Mouse (Mus musculus): ENCODE measurements around the gene Cdk5rap1. TPM values are rescaled to one million over a fixed set of nuclear protein-coding genes. Genes with fewer than 3 reads are reported as not detected.
"Not testable (repeated sequence)": the region's sequence is repeated elsewhere in the genome, so short reads cannot be mapped to it uniquely, and the experiment has no call there.

The Cdk5rap1 gene
- total RNA-seq, 2 experiments from 2014 or later: 14.5 to 15.3 TPM

DNA sequence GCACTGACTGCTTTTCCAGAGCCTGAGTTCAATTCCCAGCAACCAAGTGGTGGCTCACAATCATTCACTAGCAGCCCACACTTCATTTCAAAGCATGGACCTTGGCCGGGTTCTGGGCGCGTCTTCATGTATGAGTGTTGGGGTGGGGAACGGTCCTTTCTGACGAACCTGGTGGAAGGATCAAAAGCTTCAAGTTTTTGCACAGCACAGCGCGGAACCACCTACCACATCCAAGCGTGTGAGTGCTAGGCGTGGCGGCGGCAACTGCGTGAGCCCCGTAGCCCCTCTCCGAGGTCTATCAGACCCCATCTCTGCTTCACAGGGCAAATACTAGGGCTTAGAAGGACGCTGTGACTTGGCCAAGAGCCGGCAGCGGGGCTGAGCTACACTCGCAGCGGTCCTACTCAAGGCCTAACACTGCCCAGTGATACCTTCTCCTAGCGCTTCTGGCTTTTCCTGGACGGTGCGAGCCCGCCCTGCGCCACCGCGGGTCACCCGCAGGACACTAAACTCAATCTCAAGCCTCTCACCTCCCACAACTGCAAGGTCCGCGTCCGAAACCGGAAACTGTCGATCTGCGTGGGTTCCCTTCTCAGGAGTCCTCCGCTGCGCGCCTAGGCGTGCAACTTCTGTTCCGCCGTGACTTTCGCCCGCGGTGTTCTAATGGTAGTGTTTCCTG lies 520 bp downstream of the Cdk5rap1 start:
- Histone ChIP-seq H3K27ac (peak overlapping the region; percentile 94), H3K4me3 (peak overlapping the region; percentile 76)
- TF ChIP-seq CTCF (IDR thresholded peaks at IDR 0.05): peak; percentile 16; the same call in 1 of the 2 replicates
- intact Hi-C loops (cut with DNase I): no loop called here
- DNase-seq: peak; percentile 92

DNA sequence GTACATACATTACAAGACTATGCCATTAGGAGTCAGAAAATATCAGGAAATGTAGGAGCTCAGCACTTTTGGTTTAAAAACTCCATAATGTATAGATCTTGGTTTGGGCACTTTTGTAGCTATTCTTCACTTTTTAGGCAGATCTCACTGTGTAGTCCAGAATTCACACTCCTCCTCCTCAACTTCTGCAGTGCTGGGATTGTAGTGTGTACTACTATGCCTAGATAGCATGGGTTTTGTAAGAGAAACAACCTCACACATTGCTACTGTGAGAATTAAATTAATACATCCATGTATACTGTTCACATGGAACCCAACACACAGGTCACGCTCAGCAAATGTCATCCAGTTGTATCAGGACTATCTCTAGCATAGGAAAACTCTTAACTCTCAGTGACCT lies 5.3 kb downstream of the Cdk5rap1 start:
- intact Hi-C loops (cut with DNase I): no loop called here
- no peak for DNase-seq
- no peak for TF ChIP-seq CTCF (IDR thresholded peaks at IDR 0.05)
- H3K4me3 ChIP-seq: no peak overlapping the region
- H3K27ac ChIP-seq: no peak overlapping the region

DNA sequence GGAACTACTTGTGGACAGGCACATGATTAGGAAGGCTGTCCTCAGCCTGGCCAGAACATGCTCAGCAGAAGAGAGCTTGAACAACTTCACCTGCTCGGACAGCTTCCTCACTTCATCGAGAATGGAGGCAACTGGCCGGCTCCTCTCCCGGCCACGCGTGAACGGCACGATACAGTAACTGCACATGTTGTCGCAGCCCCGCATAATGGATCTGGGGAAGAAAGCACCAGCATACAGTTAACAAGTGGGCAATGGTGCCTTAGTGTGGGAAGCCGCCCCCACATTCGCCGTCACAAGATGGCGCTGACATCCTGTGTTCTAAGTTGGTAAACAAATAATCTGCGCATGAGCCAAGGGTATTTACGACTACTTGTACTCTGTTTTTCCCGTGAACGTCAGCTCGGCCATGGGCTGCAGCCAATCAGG lies 18.8 kb downstream of the Cdk5rap1 start:
- peak overlapping the region; percentile 66; the same call in 1 of the 2 replicates for H3K27ac ChIP-seq
- H3K4me3 ChIP-seq: peak overlapping the region; percentile 53

DNA sequence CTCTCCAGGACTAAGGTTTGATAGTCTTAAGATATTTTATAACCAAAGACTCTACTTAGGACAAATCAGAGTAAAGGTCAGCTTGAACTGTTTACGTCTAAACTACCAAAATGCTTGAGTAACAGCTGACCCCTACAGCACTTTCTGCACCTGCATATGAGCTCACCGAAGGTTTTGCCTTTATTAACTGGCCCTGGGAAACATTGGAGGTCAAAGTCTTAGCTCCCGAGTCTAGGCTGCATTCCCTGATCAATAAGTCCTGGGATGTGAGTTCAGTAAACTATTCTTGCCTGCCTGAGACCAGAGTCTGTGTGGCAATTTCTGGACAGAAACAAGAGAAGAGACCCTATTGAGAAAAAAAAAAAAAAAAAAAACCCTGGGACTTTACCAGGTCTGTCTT lies 24.7 kb downstream of the Cdk5rap1 start:
- DNase-seq: no peak
- H3K4me3 ChIP-seq: no peak overlapping the region
- intact Hi-C loops (cut with DNase I): no loop called here
- no peak for TF ChIP-seq CTCF (IDR thresholded peaks at IDR 0.05)
- H3K27ac ChIP-seq: no peak overlapping the region

More for the DNA sequence above, 18.8 kb downstream of the Cdk5rap1 start:
- DNase-seq; intact Hi-C loops (cut with DNase I): not testable (repeated sequence)

DNA sequence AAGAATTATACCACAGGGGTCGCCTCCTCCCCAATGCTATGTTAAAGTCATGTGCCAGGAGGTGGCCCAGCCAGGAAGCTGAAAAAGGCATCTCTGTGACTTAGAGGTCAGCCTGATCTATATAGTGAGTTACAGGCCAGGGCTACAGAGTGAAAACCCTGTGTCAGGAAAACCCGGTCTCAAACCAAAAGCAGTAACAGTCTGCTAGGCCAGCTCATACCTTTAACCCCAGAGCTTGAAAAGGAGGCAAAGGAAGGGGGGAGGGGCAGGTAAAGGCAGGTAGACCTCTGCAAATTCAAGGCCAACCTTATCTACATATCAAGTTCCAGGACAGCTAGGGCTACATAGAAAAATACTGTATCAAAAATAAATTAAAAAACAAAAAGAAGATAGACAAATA lies 33.5 kb downstream of the Cdk5rap1 start:
- intact Hi-C loops (cut with DNase I): no loop called here
- no peak for TF ChIP-seq CTCF (IDR thresholded peaks at IDR 0.05)
- H3K4me3 ChIP-seq: no peak overlapping the region
- no peak for DNase-seq
- H3K27ac ChIP-seq: no peak overlapping the region

DNA sequence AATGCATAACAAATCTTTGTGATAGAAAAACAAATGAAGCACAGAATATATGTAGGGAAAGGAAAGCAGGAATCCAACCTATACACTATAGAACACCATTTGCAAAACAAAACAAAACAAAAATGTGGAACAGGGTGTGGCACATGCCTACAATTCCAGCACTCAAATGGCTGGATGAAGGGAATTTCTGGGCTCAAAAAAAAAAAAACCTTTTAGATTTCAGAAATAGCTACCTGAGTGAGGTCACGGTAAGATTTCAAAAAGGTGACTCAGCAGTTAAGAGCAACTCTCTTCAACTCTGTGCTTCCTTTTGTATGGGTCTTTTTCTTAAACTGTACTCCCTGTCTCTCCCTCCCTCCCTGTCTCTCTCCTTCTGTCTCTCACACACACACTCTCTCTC lies 34.6 kb downstream of the Cdk5rap1 start:
- intact Hi-C loops (cut with DNase I): no loop called here
- TF ChIP-seq CTCF (IDR thresholded peaks at IDR 0.05): no peak
- no peak for DNase-seq

DNA sequence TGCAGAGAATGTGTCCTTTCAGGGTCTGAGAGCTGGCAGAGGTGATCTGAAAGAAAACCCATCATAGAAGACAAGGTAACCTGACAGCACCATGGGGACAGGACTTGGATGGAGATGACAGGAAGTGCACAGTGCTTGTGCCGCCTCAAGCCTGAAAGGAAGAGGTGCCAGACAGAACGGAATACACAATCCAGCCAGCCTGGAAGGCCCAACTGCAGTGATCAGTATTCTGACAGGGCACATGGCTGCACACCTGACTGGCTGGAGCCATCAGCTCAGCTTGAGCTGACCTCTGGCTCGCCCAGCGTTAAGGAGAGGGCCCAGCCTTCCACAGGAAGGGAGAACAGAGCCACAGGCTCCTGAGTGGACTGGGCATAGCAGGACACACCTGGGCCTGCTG lies 37.2 kb downstream of the Cdk5rap1 start:
- Histone ChIP-seq H3K4me3 (no peak overlapping the region), H3K27ac (no peak overlapping the region)
- DNase-seq: no peak
- intact Hi-C loops (cut with DNase I): no loop called here
- TF ChIP-seq CTCF (IDR thresholded peaks at IDR 0.05): no peak

More for the DNA sequence above, 34.6 kb downstream of the Cdk5rap1 start:
- H3K4me3 ChIP-seq: no peak overlapping the region
- no peak overlapping the region for H3K27ac ChIP-seq

DNA sequence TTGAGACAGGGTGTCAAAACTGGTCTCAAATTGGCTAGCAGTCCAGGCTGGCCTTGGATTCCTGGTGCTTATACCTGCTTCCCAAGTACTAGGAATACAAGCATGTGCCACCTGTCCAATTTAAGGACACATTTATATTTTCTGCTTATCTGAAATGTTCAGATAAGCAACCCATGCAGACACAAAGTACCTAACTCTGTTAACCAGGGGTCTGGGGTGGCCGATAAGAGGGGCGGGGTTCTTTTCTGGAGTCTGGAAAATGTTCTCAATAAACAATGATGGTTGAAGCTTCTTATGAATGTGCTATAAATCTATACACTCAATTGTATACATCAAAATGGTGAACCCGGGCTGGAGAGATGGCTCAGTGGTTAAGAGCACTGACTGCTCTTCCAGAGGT lies 46.0 kb downstream of the Cdk5rap1 start:
- intact Hi-C loops (cut with DNase I): no loop called here
- Histone ChIP-seq H3K27ac (no peak overlapping the region), H3K4me3 (no peak overlapping the region)
- DNase-seq: no peak
- TF ChIP-seq CTCF (IDR thresholded peaks at IDR 0.05): no peak

DNA sequence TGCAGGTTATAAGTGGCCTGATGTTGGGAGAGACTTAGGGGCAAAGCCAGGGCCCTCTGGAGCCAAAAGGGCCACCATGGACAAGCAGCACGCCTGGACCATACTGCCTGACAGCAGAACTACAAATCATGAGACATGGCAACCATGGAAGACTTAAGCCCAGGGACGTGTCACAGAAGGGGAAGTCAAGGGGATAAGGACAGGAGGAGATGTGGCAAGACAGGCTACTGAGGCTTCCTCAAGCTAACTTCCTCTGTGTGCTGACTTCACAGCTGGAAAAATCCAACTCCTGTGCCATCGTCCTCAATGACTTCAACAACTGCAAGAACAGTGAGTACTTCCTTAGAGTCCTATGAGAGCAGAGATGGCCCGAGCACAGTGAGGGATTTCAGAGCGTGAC lies 59.0 kb downstream of the Cdk5rap1 start:
- H3K4me3 ChIP-seq; H3K27ac ChIP-seq; intact Hi-C loops (cut with DNase I); DNase-seq: not testable (repeated sequence)

DNA sequence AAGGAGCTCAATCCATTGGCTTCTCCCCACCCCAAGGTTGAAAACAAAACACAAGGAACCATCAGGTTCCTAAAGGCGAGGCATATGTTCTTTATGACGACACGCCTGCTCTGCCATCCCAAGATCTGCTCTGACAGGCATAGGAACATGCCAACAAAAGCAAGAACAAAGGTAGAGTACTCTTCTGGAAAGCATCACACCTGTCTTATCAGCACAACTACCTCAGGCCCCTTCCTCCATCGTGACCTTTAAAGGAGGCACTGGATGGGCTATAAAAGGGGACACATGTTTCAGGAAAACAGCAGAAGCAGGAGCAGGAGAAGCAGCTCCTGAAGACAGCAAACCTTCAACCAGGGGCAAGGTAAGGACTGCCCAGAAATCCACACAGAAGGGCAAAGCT lies 65.9 kb downstream of the Cdk5rap1 start, which contains the start of gene Bpifb9b:
Gene Bpifb9b (plus strand): TSS at position 301 of the 400 bp plus-strand sequence.
- intact Hi-C loops (cut with DNase I): not testable (repeated sequence)

DNA sequence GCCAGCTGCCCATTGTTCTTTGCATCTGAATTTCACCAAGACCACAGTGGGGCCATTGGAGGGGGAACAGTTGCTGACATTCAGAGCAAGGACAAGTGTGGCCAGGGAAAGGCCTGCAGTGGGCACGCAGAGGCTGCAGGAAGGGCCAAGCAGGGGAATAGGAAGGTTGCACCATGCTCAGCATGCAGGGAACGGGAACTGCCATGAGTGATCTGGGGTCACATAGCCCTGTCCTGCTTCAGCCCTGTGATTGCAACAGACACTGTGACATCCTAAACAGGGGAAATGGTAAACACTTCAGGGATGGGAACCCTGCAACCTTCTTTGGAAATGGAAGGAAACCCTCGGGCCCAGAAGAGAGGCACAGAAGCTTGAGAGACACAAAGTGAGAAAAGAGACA lies 68.2 kb downstream of the Cdk5rap1 start:
- intact Hi-C loops (cut with DNase I); H3K27ac ChIP-seq; H3K4me3 ChIP-seq; DNase-seq: not testable (repeated sequence)

More for the DNA sequence above, 65.9 kb downstream of the Cdk5rap1 start, which contains the start of gene Bpifb9b:
- not testable (repeated sequence) for H3K27ac ChIP-seq, H3K4me3 ChIP-seq, DNase-seq

DNA sequence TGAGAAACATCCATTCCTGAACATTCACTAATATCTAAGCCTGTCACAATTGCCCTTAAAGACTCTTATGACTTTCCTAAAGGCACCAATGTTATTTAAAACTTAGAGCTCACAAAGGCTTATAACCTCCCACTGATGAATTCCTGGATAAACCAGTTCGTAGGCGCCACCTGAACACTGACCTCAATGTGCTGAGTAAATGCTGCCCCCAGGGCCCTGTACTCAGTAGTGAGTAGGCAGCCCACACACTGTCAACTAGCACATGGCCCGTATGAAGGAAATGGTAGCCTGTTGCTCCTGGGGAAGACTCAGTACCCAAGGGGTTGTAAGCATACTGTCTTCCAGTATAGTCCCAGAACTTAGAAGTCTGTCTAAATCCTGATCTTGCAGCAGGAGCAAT lies 71.0 kb downstream of the Cdk5rap1 start:
- Histone ChIP-seq H3K27ac (no peak overlapping the region), H3K4me3 (no peak overlapping the region)
- no peak for TF ChIP-seq CTCF (IDR thresholded peaks at IDR 0.05)
- intact Hi-C loops (cut with DNase I): no loop called here
- DNase-seq: no peak

DNA sequence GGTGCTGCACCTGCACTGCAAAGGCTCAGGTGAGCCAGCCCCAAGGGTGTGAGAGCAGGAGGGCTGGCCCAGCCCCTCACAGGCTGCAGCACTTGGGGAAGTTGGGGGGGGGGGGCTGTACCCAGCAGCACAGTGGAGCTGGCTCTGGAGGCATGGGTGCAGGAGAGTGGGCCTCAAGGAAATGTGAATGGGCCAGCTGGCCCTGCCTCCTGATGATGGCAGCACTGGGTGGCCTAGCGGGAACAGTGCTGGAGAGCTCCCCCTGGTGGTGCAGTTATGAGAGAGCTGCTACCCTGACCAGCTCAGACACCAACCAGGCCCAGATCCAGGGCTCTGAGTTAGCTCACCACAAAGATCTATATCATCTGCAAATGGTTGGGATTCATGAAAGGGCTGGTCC lies 72.3 kb downstream of the Cdk5rap1 start:
- TF ChIP-seq CTCF (IDR thresholded peaks at IDR 0.05): peak; percentile 76
- H3K4me3 ChIP-seq: no peak overlapping the region
- DNase-seq: peak; percentile 68
- no peak overlapping the region for H3K27ac ChIP-seq
- intact Hi-C loops (cut with DNase I): no loop called here

DNA sequence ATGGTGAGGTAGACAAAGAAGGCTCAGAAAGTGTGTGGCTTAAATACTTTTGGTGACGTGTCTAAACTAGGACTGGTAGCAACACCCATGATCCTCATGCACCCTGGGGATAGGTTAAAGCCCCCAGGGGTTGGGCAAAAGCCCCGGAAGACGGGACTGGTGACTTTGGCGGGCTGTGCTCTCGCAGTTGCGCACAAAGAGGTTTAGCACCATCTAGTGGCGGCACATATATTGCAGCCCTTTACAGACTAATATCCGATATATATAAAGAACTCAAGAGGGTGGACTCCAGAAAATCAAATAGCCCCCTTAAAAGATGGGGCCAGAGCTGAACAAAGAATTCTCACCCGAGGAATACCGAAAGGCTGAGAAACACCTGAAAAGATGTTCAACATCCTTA lies 78.1 kb downstream of the Cdk5rap1 start:
- intact Hi-C loops (cut with DNase I): loop anchor here (2.0 kb wide), 1 partner anchor 80 kb away; no protein-coding TSS in a partner anchor

More for the DNA sequence above, 78.1 kb downstream of the Cdk5rap1 start:
- peak; percentile 40 for DNase-seq
- TF ChIP-seq CTCF (IDR thresholded peaks at IDR 0.05): peak; percentile 68
- H3K27ac ChIP-seq: not testable (repeated sequence)
- peak overlapping the region; percentile 36; the same call in 1 of the 2 replicates for H3K4me3 ChIP-seq
